14 mouse cellular contexts compared by ENCODE assay signal in genomic region chr15:13057728-13058127, GRCm38 (mm10).
"Had no signal": no experiment of that assay in that cellular context is flagged by ENCODE, and none has a peak within 500 bp of the region (broad histone marks: within the 10 kb centered on the region; RNA-seq: fewer than 3 reads in every experiment).

No protein-coding gene starts in this region.

- H3K9me3 ChIP-seq: limb, embryonic 12.5 days; liver, embryonic 13.5 days; lung, embryonic 15.5 days; midbrain, embryonic 12.5 days had no signal

- H3K4me2 ChIP-seq: limb, embryonic 12.5 days; liver, embryonic 13.5 days; lung, embryonic 15.5 days; midbrain, embryonic 12.5 days had no signal

- DNase-seq: kidney, adult 8-10 months; kidney, postnatal 25 days; layer of hippocampus, adult 9-11 months; layer of hippocampus, postnatal 36 days; liver; liver, embryonic 13.5 days; liver, postnatal 0 days; lung, postnatal 14 days had no signal

- H3K4me3 ChIP-seq: limb, embryonic 12.5 days; liver, embryonic 13.5 days; lung, embryonic 15.5 days; megakaryocyte, embryonic 14.5 days; midbrain, embryonic 12.5 days had no signal

- H3K27me3 ChIP-seq: limb, embryonic 12.5 days; liver, embryonic 13.5 days; lung, embryonic 15.5 days; megakaryocyte, embryonic 14.5 days; midbrain, embryonic 12.5 days had no signal

- ATAC-seq: liver, postnatal 0 days had no signal

- H3K27ac ChIP-seq: limb, embryonic 12.5 days; liver, embryonic 13.5 days; lung, embryonic 15.5 days; macrophage; midbrain, embryonic 12.5 days; stomach, postnatal 0 days had no signal

- H3K9ac ChIP-seq: limb, embryonic 12.5 days; liver, embryonic 13.5 days; liver, postnatal 0 days; lung, embryonic 15.5 days; midbrain, embryonic 12.5 days had no signal

- H3K36me3 ChIP-seq: limb, embryonic 12.5 days; liver, embryonic 13.5 days; lung, embryonic 15.5 days; midbrain, embryonic 12.5 days had no signal

- H3K4me1 ChIP-seq: liver, embryonic 13.5 days; lung, embryonic 15.5 days; megakaryocyte, embryonic 14.5 days; midbrain, embryonic 12.5 days had no signal
